Mouse (Mus musculus) heart, adult 11 months (tissue): ENCODE data around the gene Igsf3.

Experiments used
- DNase-seq: peaks from one replicate; pipeline ENCODE4 v3.0.0; 2022

Igsf3 gene

DNA sequence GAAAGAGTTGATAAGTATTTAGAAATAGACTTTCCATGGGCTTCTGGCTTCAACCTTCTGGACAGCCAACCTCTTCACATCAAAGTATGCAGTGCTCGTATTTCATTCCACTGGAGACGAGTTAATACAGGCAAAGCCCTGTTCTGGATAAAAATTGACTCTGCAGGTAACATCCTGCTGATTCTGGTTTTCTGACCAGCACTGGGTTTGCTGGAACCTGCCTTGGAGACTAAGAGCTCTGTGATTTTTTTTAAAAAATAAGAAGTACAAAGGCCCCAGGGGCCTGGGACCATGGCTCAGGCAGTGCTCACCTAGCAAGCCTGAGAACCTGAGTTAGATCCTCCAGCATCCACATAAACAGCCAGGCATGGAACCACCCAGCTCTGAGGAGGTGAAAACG lies 130.9 kb downstream of the Igsf3 start:
- peak; percentile 78 for DNase-seq

GRCm38 (mm10) chr3:101509707-101510544 lies 133.0 kb downstream of the Igsf3 start:
- DNase-seq: no peak

DNA sequence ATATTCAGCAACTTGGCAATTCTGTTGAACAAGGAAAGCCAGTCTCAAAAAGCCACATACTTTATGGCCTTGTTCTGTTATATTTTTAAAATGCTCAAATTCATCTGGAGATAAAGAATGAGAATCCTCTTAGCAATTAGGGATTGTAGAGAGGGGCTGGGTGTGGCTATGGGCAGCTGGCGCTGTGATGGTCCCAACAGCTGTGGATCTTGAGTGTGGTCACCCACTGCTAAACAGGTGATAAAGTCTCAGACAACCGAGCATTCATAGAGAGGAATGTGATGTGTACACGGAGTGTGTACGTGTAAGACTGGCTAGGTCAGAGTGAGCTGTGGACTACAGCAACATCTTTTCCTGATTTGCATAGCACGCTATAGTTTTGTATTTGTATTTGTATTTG lies 133.7 kb downstream of the Igsf3 start:
- DNase-seq: no peak
